Mouse (Mus musculus): ENCODE data around the gene Opn4.

Opn4 gene

GRCm38 (mm10) chr14:34590743-34591675, 8.9 kb downstream of the Opn4 start:
- no peak for DNase-seq

GRCm38 (mm10) chr14:34590017-34590570, 9.8 kb downstream of the Opn4 start:
- DNase-seq, result no peak

- DNase-seq, result no peak
Observed at GRCm38 (mm10) chr14:34589185-34589713, 10.7 kb downstream of the Opn4 start.

DNA sequence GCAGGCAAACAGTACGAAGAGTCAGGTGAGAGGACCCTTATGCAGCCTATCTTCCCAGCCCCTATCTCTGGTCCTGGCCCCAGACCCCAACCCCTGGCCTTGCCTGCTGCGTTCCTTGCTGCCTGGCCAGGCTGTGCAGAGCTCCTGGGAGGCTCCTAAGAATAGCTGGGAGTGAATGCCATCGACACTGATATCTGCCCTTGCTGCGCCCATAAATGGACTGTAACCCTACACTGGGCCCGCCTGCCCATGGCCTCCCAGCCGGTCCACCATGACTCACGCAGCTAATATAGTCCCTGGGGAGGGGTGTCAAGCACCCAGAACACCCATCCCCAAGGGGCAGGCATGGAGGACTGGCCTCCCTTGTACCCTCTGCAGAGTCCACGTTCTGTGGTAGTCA, 11.4 kb downstream of the Opn4 start, which contains the start of gene Ldb3:
Gene Ldb3 (minus strand): TSS at position 185 of the 400 bp plus-strand sequence.
- DNase-seq, result no peak

GRCm38 (mm10) chr14:34588005-34588404, 11.9 kb downstream of the Opn4 start:
- no peak for DNase-seq

- DNase-seq, result no peak
Observed at GRCm38 (mm10) chr14:34586871-34587270, 13.1 kb downstream of the Opn4 start.

DNA sequence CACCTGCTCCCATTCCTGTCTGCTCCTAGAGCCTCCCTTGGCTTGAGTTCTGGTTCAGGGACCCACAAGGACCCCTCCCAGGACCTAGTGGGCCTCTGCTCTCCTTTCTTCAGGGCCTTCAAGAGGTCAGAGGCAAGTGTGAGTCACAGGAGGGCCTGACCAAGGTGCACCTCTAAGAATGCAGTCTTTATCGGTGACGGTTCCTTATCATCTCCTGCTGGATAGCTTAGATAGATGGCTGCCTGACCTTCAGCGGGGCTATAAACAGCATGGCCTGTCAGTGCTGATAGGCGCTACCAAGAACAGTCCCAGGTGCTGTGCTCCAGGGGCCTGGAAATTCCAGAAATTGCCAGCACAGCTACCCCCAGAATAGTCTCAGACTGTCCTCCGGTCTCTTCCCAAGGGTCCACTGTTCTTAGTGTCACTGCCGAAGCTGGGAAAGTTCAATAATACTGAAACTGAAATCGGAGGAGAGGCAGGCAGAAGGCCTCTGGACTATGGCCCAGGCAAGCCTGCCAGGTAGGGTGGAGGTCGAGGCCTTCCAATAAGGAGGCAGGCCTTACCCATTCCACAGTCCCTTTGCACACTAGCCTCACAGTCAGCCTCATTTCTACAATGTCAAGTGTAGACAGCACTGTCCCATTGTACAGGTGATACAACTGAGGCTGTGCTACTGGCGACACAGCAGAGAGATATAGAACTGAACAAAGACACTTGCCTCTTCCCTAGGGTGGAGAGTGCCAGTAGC, 14.4 kb downstream of the Opn4 start:
- DNase-seq, result no peak

DNA sequence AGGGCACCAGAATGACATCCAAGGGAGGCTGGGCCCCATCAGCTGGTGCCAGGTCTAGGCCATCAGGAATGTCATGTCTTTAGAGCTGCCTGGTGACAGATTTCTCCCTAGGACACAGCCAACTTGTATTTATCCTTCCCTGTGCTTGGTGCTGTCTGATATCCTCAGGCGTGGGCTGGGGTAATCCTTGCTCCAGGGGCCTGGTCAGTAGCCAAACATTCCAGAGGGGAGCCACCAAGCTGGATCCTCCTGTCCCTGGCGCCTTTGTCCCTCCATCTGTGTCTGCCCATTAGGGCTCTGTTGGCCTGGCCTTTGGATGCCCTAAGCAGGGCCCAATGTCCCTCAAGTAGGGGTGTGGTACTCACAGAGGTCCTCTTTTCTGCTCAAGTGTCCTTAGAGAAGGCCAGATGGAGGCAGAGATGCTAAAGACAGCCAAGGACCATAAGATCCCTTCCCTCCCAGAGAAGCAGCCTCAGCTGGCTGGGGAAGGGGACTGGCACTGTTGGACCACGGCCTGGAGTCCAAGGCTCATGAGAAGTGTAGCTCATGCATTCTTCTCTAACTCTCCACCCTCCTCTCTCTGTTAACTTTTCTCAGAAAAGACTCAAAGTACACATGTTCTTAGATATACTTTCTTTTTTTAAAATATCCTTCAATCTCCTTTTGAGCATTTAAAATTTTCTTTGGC, 17.1 kb downstream of the Opn4 start:
- DNase-seq, result no peak

- no peak for DNase-seq
Observed at GRCm38 (mm10) chr14:34576858-34577257, 23.1 kb downstream of the Opn4 start.

DNA sequence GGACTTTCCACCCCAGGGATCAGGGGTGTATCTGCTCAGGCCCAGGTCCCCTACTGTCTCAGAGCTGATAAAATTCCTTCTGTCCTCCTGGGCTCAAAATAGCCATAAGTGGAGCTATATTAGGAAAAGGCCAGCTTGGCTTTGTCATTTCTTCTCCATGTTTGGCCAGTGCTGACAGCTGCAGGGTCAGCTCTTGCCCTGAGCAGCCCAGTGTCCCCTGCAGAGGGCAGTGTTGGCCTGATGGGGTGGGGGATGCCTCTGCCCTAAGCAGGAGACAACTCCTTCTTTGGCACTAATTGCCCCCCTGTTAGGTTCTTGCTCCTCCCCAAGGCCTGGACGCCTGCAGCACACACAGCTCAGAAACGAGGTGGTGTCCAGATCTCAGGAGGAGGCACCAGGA, 25.9 kb downstream of the Opn4 start:
- no peak for DNase-seq

GRCm38 (mm10) chr14:34573348-34573913, 26.5 kb downstream of the Opn4 start:
- no peak for DNase-seq

GRCm38 (mm10) chr14:34571610-34572387, 28.1 kb downstream of the Opn4 start:
- no peak for DNase-seq

DNA sequence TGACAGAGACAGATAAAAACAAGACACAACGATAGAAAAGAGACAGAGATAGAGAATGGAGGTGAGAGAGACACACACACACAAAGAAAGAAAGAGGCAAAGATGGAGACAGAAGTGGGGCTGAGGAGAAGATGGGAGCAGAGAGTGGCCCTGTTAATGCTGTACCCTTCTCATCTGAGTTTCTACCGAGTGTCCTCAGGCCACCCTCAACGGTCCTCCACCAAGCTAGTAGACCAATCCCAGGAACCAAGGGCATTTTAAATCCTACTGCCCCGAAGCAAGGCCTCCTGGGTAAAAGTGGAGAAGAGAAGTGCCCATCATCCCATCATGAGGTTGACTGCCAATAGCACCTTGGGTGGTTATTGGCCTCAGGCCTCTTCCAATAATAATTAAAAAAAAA, 29.0 kb downstream of the Opn4 start:
- no peak for DNase-seq

DNA sequence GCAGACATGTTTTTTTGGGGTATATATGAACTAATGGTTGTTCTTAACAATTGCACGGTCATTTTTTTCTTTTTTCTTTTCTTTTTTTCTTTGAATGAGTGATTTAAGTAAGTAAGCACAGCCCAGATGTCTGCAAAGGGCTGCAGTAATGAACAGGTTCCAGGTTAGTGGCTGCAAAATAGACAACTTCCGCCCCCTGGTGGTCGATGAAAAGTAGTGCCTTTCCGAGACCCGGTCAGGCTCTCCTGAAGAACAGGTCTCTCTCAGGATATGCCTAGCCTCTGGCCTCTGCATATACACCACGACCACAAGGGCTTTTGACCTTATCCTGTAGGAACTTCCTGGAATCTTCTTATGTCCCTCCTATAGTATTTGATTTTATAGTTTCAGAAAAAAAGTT, 29.6 kb downstream of the Opn4 start:
- peak; percentile 91 for DNase-seq

DNA sequence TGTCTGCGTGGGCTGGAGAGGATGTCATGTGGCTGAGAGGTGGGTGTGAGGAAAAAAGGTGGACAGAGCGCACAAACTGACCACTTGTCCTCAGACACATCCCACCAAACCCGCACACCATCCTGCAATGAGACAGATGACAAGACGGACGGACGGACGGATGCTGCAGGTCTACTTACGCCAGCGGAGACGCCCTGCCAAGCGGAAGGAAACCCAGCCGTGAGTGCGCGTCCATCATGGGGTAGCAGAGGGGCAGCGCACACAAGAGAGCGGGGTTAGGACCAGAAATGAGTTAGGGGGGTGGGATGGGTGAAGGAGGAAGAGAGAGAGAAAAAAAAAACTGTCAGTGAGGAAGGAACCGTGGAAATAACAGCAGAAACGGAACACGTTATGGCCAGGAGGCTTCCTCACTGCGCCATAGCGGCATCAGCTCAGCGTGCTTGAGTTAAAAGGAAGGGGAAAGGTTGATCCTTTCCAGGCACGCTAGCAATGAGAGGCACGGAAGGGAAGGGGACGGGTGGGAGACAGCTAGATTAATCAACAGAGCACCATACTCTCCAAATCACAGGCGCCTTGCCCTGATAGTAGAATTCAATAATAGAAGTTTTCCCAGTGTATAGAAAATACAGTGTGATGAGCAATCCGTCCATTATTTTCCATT, 30.3 kb downstream of the Opn4 start:
- DNase-seq, result no peak

- no peak for DNase-seq
Observed at GRCm38 (mm10) chr14:34568626-34569025, 31.3 kb downstream of the Opn4 start.

DNA sequence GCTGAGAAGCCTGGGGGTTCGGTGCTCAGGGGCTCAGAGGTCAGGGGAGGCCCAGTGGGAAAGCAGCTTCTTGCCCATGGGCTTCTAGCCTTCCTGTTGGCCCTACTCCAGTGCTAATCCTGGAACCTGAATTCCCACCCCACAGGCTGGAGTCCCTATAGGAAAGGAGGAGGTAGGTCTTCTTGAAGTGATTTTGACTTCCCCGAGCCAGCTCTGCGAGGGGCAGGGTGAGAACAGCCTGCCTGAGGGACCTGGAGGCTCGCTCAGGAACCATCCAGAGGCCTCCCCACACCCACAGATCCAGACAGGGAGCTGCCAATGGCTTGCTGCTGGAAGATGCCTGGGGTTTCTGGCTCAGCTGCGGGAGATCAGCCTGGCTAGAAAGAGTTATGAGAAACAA, 32.2 kb downstream of the Opn4 start:
- no peak for DNase-seq

DNA sequence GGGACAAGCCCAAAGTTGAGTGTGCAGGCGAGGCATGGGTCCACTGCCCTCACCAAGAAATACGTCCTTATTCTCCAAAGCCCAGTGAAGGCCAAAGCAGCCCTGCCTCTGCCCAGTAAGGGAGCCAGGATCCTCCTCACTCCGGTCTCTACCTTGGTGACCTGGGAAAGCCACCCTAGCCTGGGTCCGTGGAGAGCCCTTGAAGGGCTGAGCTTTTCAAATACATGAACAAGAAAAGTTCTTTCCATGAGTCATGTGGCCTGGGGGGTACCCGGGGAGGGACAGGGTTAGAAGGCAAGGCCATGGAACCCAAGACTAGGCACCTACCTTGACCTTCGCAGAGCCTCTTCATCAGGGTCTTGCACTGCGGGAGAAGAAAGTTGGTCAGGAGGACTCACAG, 33.4 kb downstream of the Opn4 start:
- no peak for DNase-seq

GRCm38 (mm10) chr14:34565711-34566110, 34.2 kb downstream of the Opn4 start:
- no peak for DNase-seq

DNA sequence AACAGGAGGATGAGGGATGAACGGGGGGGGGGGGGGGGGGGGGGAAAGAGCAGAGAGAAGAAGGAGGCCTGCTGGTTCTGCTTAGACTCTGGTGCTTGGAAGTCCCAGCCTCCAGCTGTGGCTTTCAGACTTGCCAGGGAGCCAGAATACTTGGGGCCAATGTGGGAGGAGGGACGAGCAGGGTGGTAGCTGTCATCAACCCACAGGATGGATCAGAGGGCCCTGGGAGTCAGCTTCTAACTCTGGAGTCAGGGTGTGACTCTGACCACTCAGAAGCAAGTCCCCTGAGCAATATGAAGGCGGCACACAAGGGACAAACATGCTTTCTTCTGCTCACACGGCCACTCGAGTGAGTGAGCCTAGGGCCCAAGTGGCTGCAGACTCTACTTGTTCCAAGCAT, 35.3 kb downstream of the Opn4 start:
- no peak for DNase-seq

DNA sequence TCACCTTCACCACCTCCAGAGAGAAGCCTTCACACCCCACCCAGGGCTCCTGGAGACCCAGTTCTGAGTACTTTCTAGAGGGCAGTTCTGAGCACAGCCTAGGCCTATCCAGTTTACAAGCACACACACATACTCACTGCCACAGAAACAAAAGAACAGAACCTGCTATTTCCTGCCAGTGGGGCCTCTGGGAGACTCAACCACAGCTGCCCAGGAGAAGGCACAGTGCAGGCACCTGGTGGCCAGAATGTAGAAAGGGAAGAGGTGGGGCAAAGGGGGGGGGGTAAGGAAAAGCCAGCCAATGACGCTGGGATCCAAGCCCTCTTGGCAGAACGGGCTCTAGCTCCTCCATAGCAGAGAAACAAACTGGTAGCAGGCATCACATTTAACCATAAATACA, 37.5 kb downstream of the Opn4 start:
- DNase-seq, result no peak

All from right cerebral cortex, postnatal 4 days (tissue).